Mouse (Mus musculus): ENCODE results near the gene Cenpb. TPM values are rescaled to one million over a fixed set of nuclear protein-coding genes. Genes with fewer than 3 reads are reported as not detected.

The Cenpb gene
- total RNA-seq, 2 experiments from 2014 or later: 71.0 to 75.9 TPM

DNA sequence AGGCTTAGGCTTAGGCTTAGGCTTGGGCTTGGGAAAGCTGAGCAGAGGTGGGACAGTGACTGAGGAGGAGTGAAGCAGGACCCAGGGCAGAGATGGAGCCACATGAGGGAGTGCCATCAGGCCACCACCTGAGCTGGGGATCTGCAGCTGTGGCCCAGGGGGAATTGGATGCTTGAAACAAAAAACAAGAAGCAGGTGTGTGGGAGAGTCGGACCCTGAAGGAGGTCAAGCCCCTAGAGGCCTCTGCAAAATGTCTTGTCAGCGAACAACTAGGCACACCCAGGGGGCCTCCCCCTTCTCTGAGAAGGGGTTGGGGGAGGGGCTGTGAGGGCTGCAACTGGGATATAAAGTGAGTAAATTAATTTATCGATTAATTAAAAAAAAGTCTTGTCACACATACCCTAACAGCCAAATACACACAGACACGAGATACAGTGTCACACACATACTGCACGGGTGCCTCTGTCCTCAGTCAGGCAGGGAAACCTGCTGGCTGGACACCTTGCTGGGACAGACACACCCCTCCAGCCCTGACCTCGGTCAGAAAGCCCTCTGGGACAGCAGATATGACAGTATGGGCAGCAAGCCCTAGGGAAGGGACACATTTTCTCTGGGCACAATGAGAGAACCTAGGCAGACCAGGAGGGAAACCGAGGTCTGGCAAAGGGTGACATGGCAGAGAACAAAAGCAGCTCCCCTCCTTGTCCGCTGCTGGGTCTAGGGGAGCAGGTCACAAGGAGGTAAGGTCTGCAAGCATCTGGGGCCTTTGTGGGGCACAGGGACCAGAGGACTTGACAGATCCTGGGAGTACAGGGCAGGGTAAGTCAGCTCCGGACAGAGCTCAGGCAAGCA lies 53.7 kb downstream of the Cenpb start:
- DNase-seq: no peak
- intact Hi-C loops (cut with DNase I): loop anchor here (2.0 kb wide), 1 partner anchor 15 kb away; no protein-coding TSS in a partner anchor

Other genes with a start within 250 kb of the Cenpb start
- gene Gfra4, start 137.0 kb downstream of the Cenpb start, total RNA-seq (2021): 1 to 10 TPM; 3.8 to 6.8 TPM
- 1 to 10 TPM in 1 of 2 experiments, under 1 TPM in 1; 0.92 to 1.8 TPM for gene Adam33, start 116.3 kb downstream of the Cenpb start, total RNA-seq (2021)
- under 1 TPM; 0.64 to 0.77 TPM for gene Siglec1, start 93.3 kb downstream of the Cenpb start, total RNA-seq (2021)
- 10 to 100 TPM; 44.1 to 52.4 TPM for gene Hspa12b, start 52.8 kb downstream of the Cenpb start, total RNA-seq (2021)
- gene Gm11037, start 46.6 kb downstream of the Cenpb start, total RNA-seq (2021): not detected
- 10 to 100 TPM; 17.9 to 21.2 TPM for gene 1700037H04Rik, start 20.0 kb downstream of the Cenpb start, total RNA-seq (2021)
- 10 to 100 TPM; 12.1 to 14.5 TPM for gene Cdc25b, start 6.9 kb upstream of the Cenpb start, total RNA-seq (2021)
- 1 to 10 TPM; 6.2 to 7.1 TPM for gene Spef1, start 7.2 kb upstream of the Cenpb start, total RNA-seq (2021)
- gene Ap5s1, start 27.0 kb upstream of the Cenpb start, total RNA-seq (2021): 10 to 100 TPM; 39.4 to 44.0 TPM
- gene Mavs, start 54.0 kb upstream of the Cenpb start, total RNA-seq (2021): 10 to 100 TPM; 39.6 to 44.6 TPM
- gene Pank2, start 82.4 kb upstream of the Cenpb start, total RNA-seq (2021): 10 to 100 TPM; 35.5 to 36.0 TPM
- gene Rnf24, start 172.8 kb upstream of the Cenpb start, total RNA-seq (2021): 1 to 10 TPM; 5.4 to 6.8 TPM

Data from heart, postnatal 10 days (tissue).